Mouse (Mus musculus): ENCODE data around the gene Dbn1. TPM values are rescaled to one million over a fixed set of nuclear protein-coding genes. Genes with fewer than 3 reads are reported as not detected.

Gene Dbn1
- total and polyA plus RNA-seq, 3 experiments: 0.09 to 3.1 (median 0.59) TPM

GRCm38 (mm10) chr13:55529198-55529915 lies 41.4 kb upstream of the Dbn1 start, which contains the start of gene Dok3 (continued):
- TF ChIP-seq MEF2A (IDR thresholded peaks at IDR 0.05; ENCODE audit: borderline replicate concordance, low read depth, low read length): peak; percentile 76
- peak; percentile 47 for TF ChIP-seq ELF1 (IDR thresholded peaks at IDR 0.05; ENCODE audit: low read depth, low read length)
- peak; percentile 40 for TF ChIP-seq USF2 (conservative IDR thresholded peaks at IDR 0.05; ENCODE audit: low read depth, low read length)
- TF ChIP-seq NELFE (IDR thresholded peaks at IDR 0.05; ENCODE audit: low read depth, low read length): peak; percentile 65
- TF ChIP-seq TBP (conservative IDR thresholded peaks at IDR 0.05; ENCODE audit: low read depth, low read length): peak; percentile 58; the same call in 1 of the 2 replicates
- no peak for TF ChIP-seq RAD21 (IDR thresholded peaks at IDR 0.05; ENCODE audit: low read depth, low read length)
- TF ChIP-seq ZKSCAN1 (IDR thresholded peaks at IDR 0.05; ENCODE audit: borderline replicate concordance, low read depth, low read length): no peak
- TF ChIP-seq RCOR1 (conservative IDR thresholded peaks at IDR 0.05; ENCODE audit: low read depth, low read length): no peak
- no peak; the same call in 1 of the 2 replicates for TF ChIP-seq SIN3A (IDR thresholded peaks at IDR 0.05; ENCODE audit: low read length)
- peak; percentile 20; the same call in 1 of the 2 replicates for TF ChIP-seq NRF1 (IDR thresholded peaks at IDR 0.05; ENCODE audit: low read depth, low read length)
- TF ChIP-seq SMC3 (IDR thresholded peaks at IDR 0.05; ENCODE audit: low read depth, low read length): peak; percentile 15; the same call in 1 of the 2 replicates
- TF ChIP-seq MYC (IDR thresholded peaks at IDR 0.05; ENCODE audit: low read depth, low read length): no peak
- TF ChIP-seq ZNF384 (IDR thresholded peaks at IDR 0.05; ENCODE audit: low read depth, low read length): no peak; the same call in 1 of the 2 replicates
- no peak; the same call in none of the 2 replicates for TF ChIP-seq POLR2AphosphoS2 (IDR thresholded peaks at IDR 0.05; ENCODE audit: low read depth, low read length)
- peak; percentile 87 for TF ChIP-seq BHLHE40 (IDR thresholded peaks at IDR 0.05; ENCODE audit: low read depth, low read length)
- 0 out of 2 replicates have a peak, but pooled peaks have one; percentile 31 for TF ChIP-seq ZMIZ1 (IDR thresholded peaks at IDR 0.05; ENCODE audit: low read depth, low read length)
- TF ChIP-seq PAX5 (IDR thresholded peaks at IDR 0.05; ENCODE audit: low read length): no peak
- TF ChIP-seq ZC3H11A (IDR thresholded peaks at IDR 0.05; ENCODE audit: low read depth, low read length): no peak

- dilution Hi-C loops (cut with MboI; ENCODE audit: extremely low pct_ligation_motif_present, extremely low pct_unique_long_range_greater_than_20kb, low sequenced_read_pairs): no loop called here
- no peaks in the 10 kb centered on the region for H3K9me3 ChIP-seq (replicated peaks; ENCODE audit: low read length)
- peak overlapping the region; percentile 85 for H3K4me2 ChIP-seq (ENCODE audit: insufficient read depth, low read depth, poor library complexity, severe bottlenecking)
- peaks cover 66 to 67% of the 10 kb centered on the region in 2 experiments for H3K36me3 ChIP-seq (replicated peaks in 1 of 2; ENCODE audit: control insufficient read depth in 1 of 2, insufficient read depth in 1 of 2, low read length in 1 of 2)
- peak overlapping the region; percentile 60 to 84 (median 80) for H3K4me3 ChIP-seq (replicated peaks in 1 of 3; ENCODE audit: low read depth in 2 of 3, low read length in 2 of 3, poor library complexity in 1 of 3)
- in situ Hi-C loops (cut with MboI; ENCODE audit: low pct_ligation_motif_present, low pct_unique_long_range_greater_than_20kb, low sequenced_read_pairs): no loop called here
- DNase-seq (ENCODE audit: extremely low read depth): peak; percentile 75
- no peaks in the 10 kb centered on the region for H3K27me3 ChIP-seq (replicated peaks)
- peak overlapping the region; percentile 94 for H3K9ac ChIP-seq (ENCODE audit: insufficient read depth, low read depth)
- H3K79me2 ChIP-seq (replicated peaks; ENCODE audit: control insufficient read depth, extremely low read depth, insufficient read depth, poor library complexity, severe bottlenecking): peaks cover 2% of the 10 kb centered on the region; the same call in 1 of the 2 replicates
- H3K4me1 ChIP-seq (ENCODE audit: control insufficient read depth in 1 of 2, insufficient read depth in 2 of 2): peaks cover 33 to 57% of the 10 kb centered on the region in 2 experiments
- H3K27ac ChIP-seq (ENCODE audit: insufficient read depth, low read depth): peak overlapping the region; percentile 99
- TF ChIP-seq USF2 (conservative IDR thresholded peaks at IDR 0.05; ENCODE audit: low read depth, low read length) (no peak), TCF12 (IDR thresholded peaks at IDR 0.05; ENCODE audit: low read depth, low read length) (peak; percentile 79), MAFK (IDR thresholded peaks at IDR 0.05; ENCODE audit: insufficient replicate concordance, low read length) (peak; percentile 53; the same call in 1 of the 2 replicates), ZMIZ1 (IDR thresholded peaks at IDR 0.05; ENCODE audit: low read depth, low read length) (peak; percentile 31; the same call in 1 of the 2 replicates), KAT2A (IDR thresholded peaks at IDR 0.05; ENCODE audit: insufficient replicate concordance, low read length) (no peak), SMC3 (IDR thresholded peaks at IDR 0.05; ENCODE audit: low read depth, low read length) (no peak), RCOR1 (conservative IDR thresholded peaks at IDR 0.05; ENCODE audit: low read depth, low read length) (0 out of 2 replicates have a peak, but pooled peaks have one; percentile 64), TBP (conservative IDR thresholded peaks at IDR 0.05; ENCODE audit: low read depth, low read length) (0 out of 2 replicates have a peak, but pooled peaks have one; percentile 60), ELF1 (IDR thresholded peaks at IDR 0.05; ENCODE audit: low read depth, low read length) (peak; percentile 69), RAD21 (IDR thresholded peaks at IDR 0.05; ENCODE audit: low read depth, low read length) (no peak), SIN3A (IDR thresholded peaks at IDR 0.05; ENCODE audit: low read length) (peak; percentile 60), POLR2AphosphoS2 (IDR thresholded peaks at IDR 0.05; ENCODE audit: low read depth, low read length) (no peak; the same call in 1 of the 2 replicates), CHD2 (IDR thresholded peaks at IDR 0.05; ENCODE audit: low read length) (peak; percentile 82), USF1 (IDR thresholded peaks at IDR 0.05; ENCODE audit: low read depth, low read length) (no peak), MEF2A (IDR thresholded peaks at IDR 0.05; ENCODE audit: borderline replicate concordance, low read depth, low read length) (peak; percentile 61), ZNF384 (IDR thresholded peaks at IDR 0.05; ENCODE audit: low read depth, low read length) (peak; percentile 83), IRF4 (IDR thresholded peaks at IDR 0.05; ENCODE audit: low read depth, low read length) (peak; percentile 69; the same call in 1 of the 2 replicates), BHLHE40 (IDR thresholded peaks at IDR 0.05; ENCODE audit: low read depth, low read length) (peak; percentile 13; the same call in 1 of the 2 replicates), MYC (IDR thresholded peaks at IDR 0.05; ENCODE audit: low read depth, low read length) (0 out of 2 replicates have a peak, but pooled peaks have one; percentile 34), PAX5 (IDR thresholded peaks at IDR 0.05; ENCODE audit: low read length) (no peak), EP300 (IDR thresholded peaks at IDR 0.05; ENCODE audit: low read length) (peak; percentile 73), E2F4 (IDR thresholded peaks at IDR 0.05; ENCODE audit: insufficient replicate concordance, low read depth, low read length) (no peak), GABPA (IDR thresholded peaks at IDR 0.05; ENCODE audit: insufficient replicate concordance, low read depth, low read length) (no peak), CTCF (conservative IDR thresholded peaks at IDR 0.05 in 1 of 2, IDR thresholded peaks at IDR 0.05 in 1 of 2; ENCODE audit: low read depth in 2 of 2, low read length in 2 of 2) (no peak; a peak in 1 of 4 replicates), POLR2A (IDR thresholded peaks at IDR 0.05; ENCODE audit: low read depth, low read length) (peak; percentile 65)
These were observed 40.2 kb upstream of the Dbn1 start for GRCm38 (mm10) chr13:55527834-55528772.
